Mouse (Mus musculus) liver, embryonic 16.5 days (tissue): ENCODE results near the gene Wdr78. TPM values are rescaled to one million over a fixed set of nuclear protein-coding genes. Genes with fewer than 3 reads are reported as not detected.

Experiments
- polyA plus RNA-seq: library from polyadenylated mRNA; unstranded; fragments of >200 nt; fragmentation: Nextera tagmentation; extraction: Ambion mirVana; gene quantifications from 2 replicates; pipeline ENCODE4 v1.2.1, GENCODE M21; 2015

Gene Wdr78
- polyA plus RNA-seq, 1 experiment from 2014 or later, result 0.31 TPM

Other genes with a start within 250 kb of the Wdr78 start
- gene Tctex1d1, start 135.9 kb downstream of the Wdr78 start, polyA plus RNA-seq, result 0.11 and 0.13 TPM in 2 replicates
- not detected in 2 replicates for gene Insl5, start 87.7 kb downstream of the Wdr78 start, polyA plus RNA-seq
- gene Mier1, start 165 bp downstream of the Wdr78 start, polyA plus RNA-seq, result 23.6 and 26.5 TPM in 2 replicates
- 3.9 and 4.2 TPM in 2 replicates for gene Slc35d1, start 100.6 kb upstream of the Wdr78 start, polyA plus RNA-seq
- gene 4921539E11Rik, start 176.3 kb upstream of the Wdr78 start, polyA plus RNA-seq, result not detected in 2 replicates
- 11.6 and 11.9 TPM in 2 replicates for gene Oma1, start 199.3 kb upstream of the Wdr78 start, polyA plus RNA-seq